Mouse (Mus musculus): Measurements from ENCODE around the gene Afdn.

DNA sequence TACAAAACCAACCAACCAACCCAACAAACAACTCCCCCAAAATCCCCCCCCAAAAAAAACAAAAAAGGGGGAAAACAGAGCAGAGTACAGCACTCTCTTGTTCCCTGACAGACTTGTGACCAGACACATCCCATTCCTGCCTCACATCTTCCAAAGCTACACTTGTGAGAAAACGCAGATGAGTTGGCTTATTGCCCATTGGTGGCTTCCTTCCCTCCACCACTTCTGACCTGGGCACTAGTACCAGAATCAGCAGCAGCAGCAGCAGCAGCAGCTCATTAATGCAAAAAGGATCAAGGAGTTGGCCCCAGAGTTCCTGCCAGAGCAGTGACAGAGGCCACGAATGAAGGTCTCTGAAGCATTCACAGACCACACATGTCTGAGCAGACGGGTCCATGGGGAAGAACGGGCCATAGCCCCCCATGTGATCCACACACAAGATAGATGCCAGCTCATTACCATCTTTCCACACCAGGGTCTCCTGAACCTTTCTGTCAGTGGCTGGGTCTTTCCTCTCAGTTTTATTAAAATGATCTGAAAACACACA, 35.3 kb upstream of the Afdn start:
- TF ChIP-seq POLR2A (IDR thresholded peaks at IDR 0.05; ENCODE audit: low read depth, low read length) (no peak), CTCF (IDR thresholded peaks at IDR 0.05; ENCODE audit: borderline replicate concordance, insufficient read depth, low read length) (no peak)

Data from embryonic fibroblast, embryonic 13.5 days (primary cell).